Mouse (Mus musculus) C3H10T1/2 (cell line): ENCODE results near the gene Raet1e. TPM values are rescaled to one million over a fixed set of nuclear protein-coding genes. Genes with fewer than 3 reads are reported as not detected.

Experiments
- polyA plus RNA-seq, 2 experiments: library from polyadenylated mRNA; unstranded; fragments of >200 nt; fragmentation: generic; extraction: Trizol; gene quantifications; one replicate each; pipeline ENCODE4 v1.2.1; 2012; ENCODE audit warnings: missing spikeins in 2 of 2

Raet1e gene
- 1 to 10 TPM; 1.4 to 7.1 TPM for polyA plus RNA-seq

GRCm38 (mm10) chr10:22158310-22158999 is at the start of gene Raet1e, which contains the start of gene H60b:
Gene Raet1e (plus strand): TSS chr10:22158569.
Gene H60b (plus strand): TSS chr10:22158586.

GRCm38 (mm10) chr10:22149073-22149690 is 9.2 kb upstream of the Raet1e start, which contains the start of gene E030030I06Rik:
Gene E030030I06Rik (minus strand): TSS chr10:22149270.

GRCm38 (mm10) chr10:22360252-22360651 is 201.9 kb downstream of the Raet1e start, which contains the start of gene Raet1d:
Gene Raet1d (plus strand): TSS chr10:22360552.

Other genes with a start within 250 kb of the Raet1e start
- not detected for gene 4930444G20Rik, start 90.5 kb upstream of the Raet1e start, polyA plus RNA-seq
- gene E030030I06Rik, start 9.3 kb upstream of the Raet1e start, polyA plus RNA-seq = 1 to 10 TPM; 4.9 to 8.0 TPM
- gene H60b, start within 50 bp of the Raet1e start, polyA plus RNA-seq = not detected
- gene Raet1d, start 202.0 kb downstream of the Raet1e start, polyA plus RNA-seq = under 1 TPM; 0.05 to 0.58 TPM